Mouse (Mus musculus): ENCODE results near the gene Bglap. TPM values are rescaled to one million over a fixed set of nuclear protein-coding genes. Genes with fewer than 3 reads are reported as not detected.
"Not testable (repeated sequence)": the region's sequence is repeated elsewhere in the genome, so short reads cannot be mapped to it uniquely, and the experiment has no call there.

Gene Bglap
- total RNA-seq, 2 experiments from 2014 or later: not detected

DNA sequence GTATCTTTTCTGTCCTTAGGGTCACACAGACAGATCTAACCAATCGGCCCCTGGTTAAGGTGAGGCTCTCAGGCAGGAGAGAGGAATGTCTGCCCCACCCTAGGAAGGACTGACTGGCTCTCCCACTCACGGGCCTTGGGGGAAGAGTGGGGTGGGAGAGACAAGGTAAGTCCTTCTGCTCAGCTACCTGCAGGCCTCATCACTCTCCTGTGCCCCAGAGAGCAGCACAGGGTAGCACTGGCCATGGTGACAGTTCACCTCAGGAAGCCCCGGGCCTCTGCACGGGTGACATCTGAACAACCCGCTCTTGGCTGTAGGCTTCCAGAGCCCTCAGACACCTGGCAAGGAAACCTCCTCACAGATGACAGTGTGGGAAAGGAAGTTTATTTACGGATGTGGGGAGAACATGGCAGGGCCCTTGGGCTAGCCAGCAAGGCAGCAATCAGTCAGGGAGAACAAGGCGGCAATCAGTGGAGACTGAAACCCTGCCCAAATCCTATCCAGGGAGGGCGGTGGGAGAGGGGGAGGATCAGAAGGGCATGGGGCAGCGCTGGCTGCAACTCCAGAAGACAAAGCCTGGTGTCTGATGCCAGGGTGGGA lies 9.6 kb upstream of the Bglap start:
- DNase-seq: no peak

- not testable (repeated sequence) for DNase-seq
These were observed 1.9 kb downstream of the Bglap start for GRCm38 (mm10) chr3:88382383-88382782.

DNA sequence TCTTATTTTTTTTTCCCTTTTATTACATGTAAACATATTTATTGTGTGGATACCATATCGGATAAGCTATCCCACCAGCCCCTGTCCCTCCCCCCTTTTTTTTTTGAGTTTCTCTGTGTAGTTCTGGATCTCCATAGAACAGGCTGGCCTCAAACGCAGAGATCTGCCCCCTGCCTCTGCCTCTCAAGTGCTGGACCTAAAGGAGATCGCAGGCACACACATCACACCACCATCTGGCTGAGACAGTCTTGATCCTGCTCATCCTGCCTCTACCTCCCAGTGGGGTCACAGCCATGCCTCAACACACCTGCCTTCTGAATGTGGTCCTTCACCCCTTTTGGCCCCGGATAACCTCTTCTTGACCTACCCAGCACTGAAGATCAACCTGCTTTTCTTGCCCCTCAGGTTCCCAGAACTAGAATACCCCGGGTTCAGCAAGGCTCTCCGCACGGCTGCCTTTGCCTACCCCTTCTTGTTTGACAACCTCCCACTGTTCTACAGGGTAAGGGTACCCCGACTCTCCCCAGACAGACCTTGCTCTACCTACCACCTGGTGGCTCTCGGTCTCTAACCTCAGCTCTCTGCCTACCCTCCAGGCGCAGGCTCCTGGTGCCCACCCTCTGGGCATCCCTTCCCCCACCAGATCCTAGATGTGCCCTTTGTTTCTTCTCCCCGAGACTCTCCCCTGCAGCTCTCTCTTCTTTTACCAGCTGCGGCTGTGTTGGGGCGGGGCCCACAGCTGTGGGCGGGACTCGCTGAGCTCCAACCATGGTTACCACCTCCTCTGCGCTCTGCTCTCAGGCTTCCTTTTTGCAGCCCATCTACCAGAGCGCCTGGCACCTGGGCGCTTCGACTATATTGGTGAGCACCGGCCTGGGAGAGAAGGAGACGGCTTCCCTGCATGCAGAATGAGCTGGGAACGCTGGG lies 2.6 kb downstream of the Bglap start:
- not testable (repeated sequence) for DNase-seq

DNA sequence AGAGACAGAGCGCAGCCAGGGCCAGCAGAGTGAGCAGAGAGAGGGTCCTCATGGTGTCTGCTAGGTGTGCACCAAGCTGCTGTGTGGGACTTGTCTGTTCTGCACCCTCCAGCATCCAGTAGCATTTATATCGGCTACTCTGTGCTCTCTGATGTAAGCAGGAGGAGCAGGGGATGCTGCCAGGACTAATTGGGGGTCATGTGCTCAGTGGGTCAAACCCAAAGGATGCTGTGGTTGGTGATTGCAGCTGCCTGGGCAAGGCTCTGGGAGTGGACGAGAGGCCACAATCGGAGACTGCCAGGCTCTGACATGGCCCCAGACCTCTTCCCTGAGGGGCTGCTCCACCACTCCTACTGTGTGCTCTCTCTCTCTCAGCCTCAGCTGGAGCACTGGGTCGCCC lies 5.7 kb downstream of the Bglap start, which contains the start of gene Bglap2:
Gene Bglap2, minus strand, starts transcription at position 101 of the 400 bp plus-strand sequence.
- DNase-seq: not testable (repeated sequence)

DNA sequence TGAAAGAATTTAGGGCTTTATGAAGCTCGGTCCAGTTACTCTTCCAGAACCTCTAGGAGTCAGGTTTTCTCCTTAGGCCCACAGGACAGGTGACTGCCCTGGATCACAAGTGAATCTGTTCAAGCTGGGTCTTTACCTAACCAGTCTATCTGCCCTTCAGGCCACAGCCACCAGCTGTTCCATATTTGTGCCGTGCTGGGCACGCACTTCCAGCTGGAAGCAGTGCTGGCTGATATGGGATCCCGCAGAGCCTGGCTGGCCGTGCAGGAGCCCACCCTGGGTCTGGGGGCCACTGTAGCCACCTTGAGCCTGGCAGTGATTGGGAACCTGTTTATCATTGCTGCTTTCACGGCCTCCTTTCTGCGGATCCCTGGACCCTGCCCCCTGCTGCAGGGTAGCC lies 7.6 kb downstream of the Bglap start:
- DNase-seq: not testable (repeated sequence)

DNA sequence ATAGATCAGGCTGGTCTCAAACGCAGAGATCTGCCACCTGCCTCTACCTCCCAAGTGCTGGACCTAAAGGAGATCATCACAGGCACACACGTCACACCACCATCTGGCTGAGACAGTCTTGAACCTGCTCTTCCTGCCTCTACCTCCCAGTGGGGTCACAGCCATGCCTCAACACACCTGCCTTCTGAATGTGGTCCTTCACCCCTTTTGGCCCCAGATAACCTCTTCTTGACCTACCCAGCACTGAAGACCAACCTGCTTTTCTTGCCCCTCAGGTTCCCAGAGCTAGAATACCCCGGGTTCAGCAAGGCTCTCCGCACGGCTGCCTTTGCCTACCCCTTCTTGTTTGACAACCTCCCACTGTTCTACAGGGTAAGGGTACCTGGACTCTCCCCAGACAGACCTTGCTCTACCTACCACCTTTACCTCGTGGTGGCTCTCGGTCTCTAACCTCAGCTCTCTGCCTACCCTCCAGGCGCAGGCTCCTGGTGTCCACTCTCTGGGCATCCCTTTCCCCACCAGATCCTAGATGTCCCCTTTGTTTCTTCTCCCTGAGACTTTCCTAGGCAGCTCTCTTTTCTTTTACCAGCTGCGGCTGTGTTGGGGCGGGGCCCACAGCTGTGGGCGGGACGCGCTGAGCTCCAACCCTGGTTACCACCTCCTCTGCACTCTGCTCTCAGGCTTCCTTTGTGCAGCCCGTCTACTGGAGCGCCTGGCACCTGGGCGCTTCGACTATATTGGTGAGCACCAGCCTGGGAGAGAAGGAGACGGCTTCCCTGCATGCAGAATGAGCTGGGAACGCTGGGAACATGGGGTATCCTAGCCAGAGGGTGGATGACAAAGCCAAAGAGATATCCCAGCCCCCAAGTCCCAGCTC lies 8.3 kb downstream of the Bglap start:
- not testable (repeated sequence) for DNase-seq

DNA sequence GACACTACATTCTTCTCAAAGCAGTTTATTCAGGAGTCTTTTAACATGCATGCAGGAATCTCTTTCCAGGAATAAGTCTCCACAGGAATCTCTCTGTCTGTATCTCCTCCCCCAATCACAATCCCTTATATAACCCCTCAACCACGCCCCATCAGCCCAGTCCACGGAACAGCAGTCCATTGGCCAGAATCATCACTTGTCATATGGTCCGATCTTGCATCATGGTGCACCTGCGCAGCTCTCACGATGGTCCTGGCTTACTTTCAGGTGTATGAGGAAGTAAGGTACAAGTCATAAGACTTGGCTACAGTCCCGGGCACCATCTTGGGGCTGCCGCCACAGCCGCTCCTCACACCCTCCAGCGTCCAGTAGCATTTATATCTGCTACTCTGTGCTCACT lies 11.6 kb downstream of the Bglap start, which contains the start of gene Bglap3:
Gene Bglap3, minus strand, starts transcription at position 101 of the 400 bp plus-strand sequence.
- DNase-seq: not testable (repeated sequence)

DNA sequence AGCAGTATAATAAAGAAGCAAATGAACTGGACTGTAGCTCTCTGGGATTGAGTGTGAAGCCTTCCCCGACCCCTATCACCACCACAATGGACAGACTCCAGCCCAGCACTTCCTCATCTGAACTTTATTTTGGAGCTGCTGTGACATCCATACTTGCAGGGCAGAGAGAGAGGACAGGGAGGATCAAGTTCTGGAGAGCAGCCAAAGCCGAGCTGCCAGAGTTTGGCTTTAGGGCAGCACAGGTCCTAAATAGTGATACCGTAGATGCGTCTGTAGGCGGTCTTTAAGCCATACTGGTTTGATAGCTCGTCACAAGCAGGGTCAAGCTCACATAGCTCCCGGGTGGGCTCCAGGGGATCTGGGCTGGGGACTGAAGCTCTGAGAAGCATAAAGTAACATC lies 15.8 kb downstream of the Bglap start:
- peak; percentile 40 for DNase-seq

GRCm38 (mm10) chr3:88367517-88367916 lies 16.7 kb downstream of the Bglap start:
- not testable (repeated sequence) for DNase-seq

- not testable (repeated sequence) for DNase-seq
These were observed 17.3 kb downstream of the Bglap start for GRCm38 (mm10) chr3:88366830-88367428.

DNA sequence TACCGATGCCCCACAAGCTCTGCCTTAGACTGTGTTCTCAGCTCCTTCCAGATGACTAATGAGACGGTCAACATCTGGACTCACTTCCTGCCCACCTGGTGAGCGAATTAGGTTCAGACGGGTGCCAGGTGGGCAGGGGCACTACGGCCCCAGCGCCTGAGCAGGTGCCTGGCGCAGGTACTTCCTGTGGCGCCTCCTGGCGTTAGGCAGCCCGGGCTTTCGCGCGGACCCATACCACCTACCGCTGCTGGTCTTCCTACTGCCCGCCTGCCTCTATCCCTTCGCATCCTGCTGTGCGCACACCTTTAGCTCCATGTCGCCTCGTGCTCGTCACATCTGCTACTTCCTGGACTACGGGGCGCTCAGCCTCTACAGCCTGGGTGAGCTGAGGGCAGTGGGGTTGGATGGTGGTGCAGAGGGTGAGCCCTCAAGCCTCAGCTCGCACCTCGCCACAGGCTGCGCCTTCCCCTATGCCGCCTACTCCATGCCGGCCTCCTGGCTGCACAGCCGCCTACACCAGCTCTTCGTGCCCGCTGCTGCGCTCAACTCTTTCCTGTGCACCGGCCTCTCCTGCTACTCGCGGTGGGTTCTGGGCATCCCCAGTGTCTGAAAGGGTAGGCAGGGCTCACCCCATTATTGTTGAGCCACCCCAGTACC lies 18.4 kb downstream of the Bglap start:
- no peak for DNase-seq

DNA sequence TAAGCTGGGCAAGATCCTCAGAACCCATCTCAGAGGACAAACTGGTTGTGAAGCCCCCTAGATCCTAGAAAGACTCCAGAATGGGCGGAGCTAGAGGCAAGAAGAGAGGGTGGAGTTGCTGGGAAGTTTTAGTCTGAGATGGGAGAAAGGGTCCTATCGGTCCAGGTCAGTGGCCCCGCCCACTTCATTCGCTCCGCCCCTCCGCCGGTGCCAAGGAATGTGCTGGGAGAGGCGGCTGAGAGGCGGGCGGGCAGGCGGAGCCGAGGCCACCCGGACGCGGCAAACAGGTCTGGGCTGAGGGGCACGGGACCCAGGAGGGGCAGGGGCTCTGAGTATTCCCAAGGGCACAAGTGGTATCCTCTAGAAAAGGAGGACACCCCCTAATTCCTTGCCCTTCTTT lies 19.9 kb downstream of the Bglap start, which contains the start of gene Paqr6:
Gene Paqr6, plus strand, starts transcription at position 248 of the 400 bp plus-strand sequence.
- DNase-seq: peak; percentile 84

DNA sequence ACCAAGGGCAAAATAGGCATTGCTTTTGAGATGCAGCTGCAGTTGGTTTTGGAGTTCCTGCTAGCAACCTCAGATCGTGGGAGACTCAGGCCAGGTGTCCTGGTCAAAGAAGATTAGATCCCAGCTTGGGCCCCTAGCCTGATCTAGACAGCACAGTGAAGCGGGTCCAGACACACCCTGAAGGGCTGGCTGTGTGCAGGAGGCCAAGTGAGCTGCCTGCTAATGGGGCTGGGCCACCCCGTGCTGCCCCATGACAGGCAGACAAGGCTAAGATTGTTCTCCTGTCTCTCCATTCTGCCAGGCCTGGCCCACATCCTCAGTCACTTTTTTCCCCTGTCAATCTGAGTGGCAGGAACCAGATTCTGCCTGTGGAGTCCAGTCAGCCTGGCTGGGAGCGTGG lies 20.6 kb downstream of the Bglap start:
- no peak for DNase-seq

DNA sequence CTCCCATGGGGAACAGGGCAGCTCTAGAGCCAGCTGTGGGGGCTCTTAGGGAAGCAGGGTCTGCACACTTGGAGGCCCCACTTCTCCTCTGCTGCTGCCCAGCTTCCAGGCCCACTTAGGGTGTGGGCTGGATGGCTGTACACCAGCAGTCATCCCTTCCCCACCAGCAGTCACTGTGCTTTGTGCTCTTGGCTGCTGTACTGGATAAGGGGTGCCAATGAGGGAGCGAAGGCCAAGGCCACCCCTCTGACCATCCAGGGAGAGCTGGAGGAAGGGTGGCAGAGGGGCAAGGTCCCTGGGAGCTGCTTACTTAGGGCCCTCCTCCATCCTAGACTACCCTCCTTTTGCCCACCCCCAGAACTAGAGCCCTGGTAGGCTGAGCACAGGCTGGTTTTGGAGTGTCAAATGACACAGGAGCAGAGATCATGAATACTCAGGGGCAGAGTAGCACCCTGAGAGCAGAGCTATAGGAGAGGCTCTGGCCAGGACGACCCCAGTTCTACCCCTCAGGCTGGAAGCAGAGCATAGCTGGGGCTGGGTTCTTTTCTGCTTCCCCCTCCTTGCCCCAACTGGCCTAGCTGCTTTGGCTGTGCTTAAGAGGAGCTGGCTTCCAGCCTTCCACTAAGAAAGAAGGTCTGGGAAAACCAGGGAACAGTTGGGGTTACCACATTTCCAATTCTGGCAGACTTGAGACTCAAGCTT lies 22.5 kb downstream of the Bglap start:
- DNase-seq: no peak

- no peak for DNase-seq
These were observed 23.2 kb downstream of the Bglap start for GRCm38 (mm10) chr3:88361096-88361495.

- no peak for DNase-seq
These were observed 24.3 kb downstream of the Bglap start for GRCm38 (mm10) chr3:88359989-88360388.

DNA sequence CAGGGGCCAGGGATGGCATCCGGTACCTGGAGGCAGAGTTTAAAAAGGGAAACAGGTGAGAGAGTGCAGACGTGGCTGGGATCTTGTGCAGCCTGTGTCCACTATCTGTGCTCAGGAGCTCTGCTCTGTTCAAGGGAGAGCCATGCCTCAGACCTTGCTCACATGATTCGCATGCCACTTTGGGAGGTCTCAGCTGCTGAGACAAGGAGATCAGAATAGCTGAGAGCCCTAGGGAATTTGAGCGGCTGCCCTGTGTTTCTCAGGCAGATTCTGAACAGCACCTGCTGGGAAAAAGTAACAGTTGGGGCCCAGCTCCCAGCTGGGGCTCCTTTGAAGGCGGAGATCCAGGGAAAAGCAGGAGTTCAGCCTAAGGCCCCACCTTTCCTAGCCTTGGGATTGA lies 24.7 kb downstream of the Bglap start:
- no peak for DNase-seq

DNA sequence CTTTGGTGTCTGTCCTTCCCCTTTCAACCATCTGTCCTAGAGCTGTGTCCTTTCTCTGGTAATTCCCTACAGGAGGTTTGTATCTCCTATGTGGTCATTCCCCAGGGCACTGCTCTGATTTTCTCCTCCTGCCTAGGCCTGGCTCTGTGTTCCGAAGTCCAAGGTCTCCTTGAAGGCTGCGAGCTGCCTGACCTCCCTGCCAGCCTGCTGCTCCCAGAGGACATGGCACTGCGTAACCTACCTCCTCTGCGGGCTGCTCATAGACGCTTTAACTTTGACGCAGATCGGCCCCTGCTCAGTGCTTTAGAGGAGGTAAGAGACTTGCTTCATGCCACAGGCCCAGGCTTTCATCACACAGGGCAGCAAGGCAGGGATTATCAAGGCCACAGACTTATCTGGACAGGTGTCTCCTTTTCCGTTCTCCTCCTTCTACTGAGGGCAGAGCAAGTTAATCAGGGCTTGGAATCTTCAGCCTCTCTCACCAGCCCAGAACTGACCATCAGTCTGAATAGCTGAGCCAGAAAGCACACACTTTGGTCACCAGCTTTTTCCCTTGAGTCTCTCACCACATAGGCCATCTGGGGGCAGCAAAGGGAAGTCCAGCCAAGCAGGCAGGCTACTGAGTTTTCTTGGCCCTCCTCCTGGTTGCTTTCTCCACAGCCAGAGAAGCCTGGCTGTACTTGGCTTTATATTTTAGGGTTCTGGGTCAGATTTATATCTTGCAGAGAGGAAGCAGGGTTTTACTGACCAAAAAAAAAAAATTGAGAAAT lies 29.7 kb downstream of the Bglap start:
- no peak for DNase-seq

GRCm38 (mm10) chr3:88352907-88353306 lies 31.4 kb downstream of the Bglap start:
- no peak for DNase-seq

DNA sequence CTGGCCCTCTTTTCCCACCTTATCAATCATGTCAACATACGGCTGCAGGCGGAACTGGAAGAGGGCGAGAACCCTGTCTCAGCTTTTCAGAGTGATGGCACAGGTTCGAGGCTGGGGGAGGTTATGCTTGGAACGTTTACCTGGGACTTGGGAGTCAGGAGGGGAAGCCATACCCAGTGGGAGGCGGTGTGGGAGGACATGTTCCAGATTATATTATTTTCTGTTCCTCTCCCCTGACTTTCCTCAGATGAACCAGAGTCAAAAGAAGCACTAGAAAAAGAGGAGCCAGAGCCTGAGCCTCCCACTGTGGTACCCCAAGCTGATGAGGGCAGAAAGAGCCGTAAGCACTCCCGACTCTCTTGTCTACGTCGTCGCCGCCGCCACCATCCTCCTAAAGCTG lies 33.5 kb downstream of the Bglap start:
- DNase-seq: no peak

Measured in heart, postnatal 4 days (tissue).